Mouse (Mus musculus): ENCODE measurements around the gene Rhbdf1.

GRCm38 (mm10) chr11:32265117-32265738, 43.1 kb upstream of the Rhbdf1 start:
- no peak for TF ChIP-seq POLR2A (IDR thresholded peaks at IDR 0.05; ENCODE audit: control insufficient read depth, extremely low read depth, insufficient read depth, low read length, poor library complexity)
- no peak for TF ChIP-seq CTCF (IDR thresholded peaks at IDR 0.05; ENCODE audit: borderline replicate concordance, control insufficient read depth, extremely low read depth, insufficient read depth, low read length, poor library complexity)

Data from thymus, adult 2 months (tissue).